In genomic region chr5:112470144-112470543, GRCm38 (mm10) we compare ENCODE assay signal across 10 mouse cellular contexts. TPM values are rescaled to one million over a fixed set of nuclear protein-coding genes. Genes with fewer than 3 reads are reported as not detected.
DNase-seq lines count a peak whose midpoint lies in the region; ATAC-seq and TF ChIP-seq lines count a peak whose summit lies in the region.
"Had no signal": no experiment of that assay in that cellular context is flagged by ENCODE, and none has a peak within 500 bp of the region (broad histone marks: within the 10 kb centered on the region; RNA-seq: fewer than 3 reads in every experiment).

No protein-coding gene starts in this region.

- peaks cover 10% of the 10 kb centered on the region for H3K4me1 ChIP-seq in embryonic facial prominence, embryonic 10.5 days
- no peaks in the 10 kb centered on the region for H3K4me1 ChIP-seq in lung, postnatal 0 days (ENCODE audit: insufficient read depth, low read depth, low read length)

- no peak overlapping the region for H3K4me2 ChIP-seq in lung, postnatal 0 days (replicated peaks; ENCODE audit: low read depth, low read length)

- peak; percentile 82 for TF ChIP-seq CTCF in lung, postnatal 0 days (IDR thresholded peaks at IDR 0.05)

- DNase-seq in CD4-positive, CD25-positive, alpha-beta regulatory T cell, adult 2 months (ENCODE audit: low read depth, low spot score), result peak; percentile 40
- DNase-seq in left cerebral cortex, adult 11 months (ENCODE audit: low spot score), result peak; percentile 30
- DNase-seq in left cerebral cortex, adult 8-10 months (ENCODE audit: low spot score in 2 of 2), result no peak
- peak; percentile 50 for DNase-seq in adrenal gland, adult 2 months
- peak; percentile 36 for DNase-seq in embryonic facial prominence, embryonic 10.5 days (ENCODE audit: low spot score)
- DNase-seq in lung, postnatal 0 days (ENCODE audit: low spot score), result peak; percentile 49

- no peaks in the 10 kb centered on the region for H3K36me3 ChIP-seq in embryonic facial prominence, embryonic 10.5 days (replicated peaks)
- H3K36me3 ChIP-seq in lung, postnatal 0 days (ENCODE audit: insufficient read depth, low read length), result no peaks in the 10 kb centered on the region

- H3K9me3 ChIP-seq in embryonic facial prominence, embryonic 10.5 days, result no peaks in the 10 kb centered on the region
- no peaks in the 10 kb centered on the region for H3K9me3 ChIP-seq in lung, postnatal 0 days (ENCODE audit: low read length)

- H3K27me3 ChIP-seq in embryonic facial prominence, embryonic 10.5 days (replicated peaks; ENCODE audit: low read depth, poor library complexity, severe bottlenecking), result peaks cover 15% of the 10 kb centered on the region; the same call in 1 of the 2 replicates
- no peaks in the 10 kb centered on the region for H3K27me3 ChIP-seq in lung, postnatal 0 days (replicated peaks; ENCODE audit: insufficient read depth, low read length)

- H3K27ac ChIP-seq in embryonic facial prominence, embryonic 10.5 days (replicated peaks), result no peak overlapping the region
- no peak overlapping the region for H3K27ac ChIP-seq in lung, postnatal 0 days (ENCODE audit: low read length)

- no peak for ATAC-seq in CD4-positive, CD25-positive, alpha-beta regulatory T cell, adult 4 months
- ATAC-seq in lung, postnatal 0 days, result no peak
- no peak for ATAC-seq in activated CD4-positive, CD25-positive, alpha-beta regulatory T cell, adult 4 months

- H3K4me3 ChIP-seq in embryonic facial prominence, embryonic 10.5 days, result no peak overlapping the region
- no peak overlapping the region for H3K4me3 ChIP-seq in lung, postnatal 0 days (ENCODE audit: low read depth, low read length)

- WGBS in embryonic facial prominence, embryonic 10.5 days, result 71% methylated on average over 6 of the region's 6 CpGs
- 69% methylated on average over 6 of the region's 6 CpGs for WGBS in lung, postnatal 0 days

- no peak overlapping the region for H3K9ac ChIP-seq in lung, postnatal 0 days (replicated peaks; ENCODE audit: low read depth)

- TF ChIP-seq EP300 in lung, postnatal 0 days (IDR thresholded peaks at IDR 0.05), result no peak

RNA-seq across cellular contexts. Expression of gene Gm6588, which starts 20.9 kb away (rescaled TPM):
- not detected for polyA plus RNA-seq in CD4-positive, CD25-positive, alpha-beta regulatory T cell, adult 4 months (2017; shearing (Covaris generic))
- total RNA-seq in left cerebral cortex, adult 8-10 months (2022), result not detected
- total RNA-seq in adrenal gland, adult 2 months (2021), result not detected
- not detected in 2 replicates for polyA plus RNA-seq in adrenal gland, adult 2 months (2012; rRNA removed)
- not detected in 2 replicates for polyA plus RNA-seq in embryonic facial prominence, embryonic 10.5 days (2016; fragmentation: Nextera tagmentation; extraction: Ambion mirVana)
- not detected in 2 replicates for polyA plus RNA-seq in lung, postnatal 0 days (2015; fragmentation: Nextera tagmentation; extraction: Ambion mirVana)
- polyA plus RNA-seq in activated CD4-positive, CD25-positive, alpha-beta regulatory T cell, adult 4 months (2017; shearing (Covaris generic)), result not detected
- polyA plus RNA-seq: frontal cortex, adult 2 months; limb, embryonic 14.5 days had no signal

Comparison
In these comparisons a context has a peak if more than half of its experiments do, and no peak if none do; other contexts are left out.
1. DNase-seq: peak in CD4-positive, CD25-positive, alpha-beta regulatory T cell, adult 2 months (single experiment), left cerebral cortex, adult 11 months (single experiment), adrenal gland, adult 2 months (single experiment), embryonic facial prominence, embryonic 10.5 days (single experiment) and lung, postnatal 0 days (single experiment); none in left cerebral cortex, adult 8-10 months (0 of 2).